Mouse (Mus musculus): ENCODE data around the gene Creb3.

DNA sequence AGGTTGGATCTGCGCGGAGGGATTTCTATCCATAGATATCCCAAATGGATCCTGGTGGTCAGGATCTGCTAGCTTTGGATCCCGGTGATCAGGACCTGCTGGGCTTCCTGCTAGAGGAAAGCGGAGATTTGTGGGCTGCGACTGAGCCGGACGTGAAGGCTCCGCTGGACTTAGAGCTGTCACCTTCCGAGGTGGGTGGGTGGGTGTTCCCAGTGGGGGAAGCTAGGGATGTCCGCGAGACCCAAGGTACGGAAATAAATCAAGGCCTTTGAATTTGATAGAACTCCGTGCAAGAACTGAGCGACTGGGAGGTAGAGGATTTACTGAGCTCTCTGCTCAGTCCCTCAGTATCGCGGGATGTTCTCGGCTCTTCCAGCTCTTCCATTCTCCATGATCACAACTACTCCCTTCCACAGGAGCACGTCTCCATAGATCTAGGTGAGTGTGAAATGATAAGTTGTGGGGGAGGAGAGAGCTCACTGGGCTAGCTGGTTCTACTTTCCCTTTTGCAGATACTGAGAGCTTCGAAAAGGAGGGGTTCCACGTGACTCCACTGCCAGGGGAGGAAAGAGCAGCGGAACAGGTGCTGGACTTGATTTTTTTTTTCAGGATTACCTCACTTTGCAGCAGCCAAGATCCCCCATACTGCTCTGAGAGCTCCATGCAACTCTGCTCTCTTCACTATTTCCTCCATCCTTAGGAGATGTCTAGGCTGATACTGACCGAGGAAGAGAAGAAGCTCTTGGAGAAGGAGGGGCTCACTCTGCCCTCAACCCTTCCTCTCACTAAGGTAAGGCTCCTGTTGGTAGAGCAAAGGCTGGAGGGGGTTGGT is 853 bp downstream of the Creb3 start:
- TF ChIP-seq EP300 (optimal IDR thresholded peaks at IDR 0.05) (no peak), CTCF (IDR thresholded peaks at IDR 0.05; ENCODE audit: low read depth) (no peak)

All from stomach, postnatal 0 days (tissue).